Mouse (Mus musculus) skeletal muscle tissue, postnatal 0 days (tissue): ENCODE results near the gene Lhfpl3. TPM values are rescaled to one million over a fixed set of nuclear protein-coding genes. Genes with fewer than 3 reads are reported as not detected.

Experiments used
- microRNA-seq, 2 experiments: library from miRNA; unstranded; fragments of <30 nt; microRNA quantifications; one replicate each; pipeline ENCODE4; 2016
- polyA plus RNA-seq: library from polyadenylated mRNA; unstranded; fragments of >200 nt; fragmentation: Nextera tagmentation; extraction: Ambion mirVana; gene quantifications from 2 replicates; pipeline ENCODE4 v1.2.1, GENCODE M21; 2015

The Lhfpl3 gene
- 0.09 and 0.10 TPM in 2 replicates for polyA plus RNA-seq

GRCm38 (mm10) chr5:22745885-22746532, at the start of gene Lhfpl3:
Lhfpl3 (plus strand) TSS chr5:22746059.

Small RNA genes lying within 50 kb of the gene (microRNA-seq; reads per million reads assigned to microRNA genes)
- 0 reads per million in 2 experiments for gene Gm28022
- 0 reads per million in 2 experiments for gene Gm44363

Other genes with a start within 250 kb of the Lhfpl3 start
- gene Orc5, start 195.6 kb upstream of the Lhfpl3 start, polyA plus RNA-seq, result 17.4 and 20.4 TPM in 2 replicates